Mouse (Mus musculus) heart, postnatal 0 days (tissue): Measurements from ENCODE around the gene Tatdn3. TPM values are rescaled to one million over a fixed set of nuclear protein-coding genes. Genes with fewer than 3 reads are reported as not detected.
"Not testable (repeated sequence)": the region's sequence is repeated elsewhere in the genome, so short reads cannot be mapped to it uniquely, and the experiment has no call there.

Experiments
- ATAC-seq: fragments of 200-750 bp; cut with Nextera tagmentation; 2 replicates; pipeline ENCODE4 v1.8.0; 2017; ENCODE audit warnings: low read depth, moderate number of reproducible peaks, moderate library complexity; ENCODE audit not compliant: insufficient read depth
- DNase-seq: peaks from one replicate; pipeline ENCODE4 v3.0.0-alpha.2; 2016; ENCODE audit warnings: low spot score
- H3K27ac ChIP-seq: fragments of 300-500 bp; sonication (generic); 2 replicates; pipeline ENCODE4 v1.5.1; 2014; ENCODE audit warnings: low read depth, mild to moderate bottlenecking
- H3K27me3 ChIP-seq: fragments of 300-500 bp; sonication (generic); 2 replicates; pipeline ENCODE4 v1.6.1; 2014; ENCODE audit warnings: low read length, mixed read lengths; ENCODE audit not compliant: control insufficient read depth, insufficient read depth
- H3K36me3 ChIP-seq: fragments of 300-500 bp; sonication (generic); replicated peaks from 2 replicates; pipeline ENCODE4 v1.6.1; 2014; ENCODE audit warnings: low read length, mixed read lengths; ENCODE audit not compliant: control insufficient read depth, insufficient read depth
- H3K4me1 ChIP-seq: fragments of 300-500 bp; sonication (generic); 2 replicates; pipeline ENCODE4 v1.6.1; 2014; ENCODE audit warnings: antibody characterized with exemption; ENCODE audit not compliant: control insufficient read depth, insufficient read depth
- H3K4me2 ChIP-seq: fragments of 300-500 bp; sonication (generic); 2 replicates; pipeline ENCODE4 v1.6.1; 2014; ENCODE audit warnings: low read depth, mild to moderate bottlenecking, low read length, moderate library complexity
- H3K4me3 ChIP-seq: fragments of 300-500 bp; sonication (generic); 2 replicates; pipeline ENCODE4 v1.5.1; 2014; ENCODE audit warnings: low read depth, low read length
- H3K9ac ChIP-seq: fragments of 300-500 bp; sonication (generic); replicated peaks from 2 replicates; pipeline ENCODE4 v1.6.1; 2014; ENCODE audit warnings: low read depth, low read length, mixed read lengths
- H3K9me3 ChIP-seq: fragments of 300-500 bp; sonication (generic); replicated peaks from 2 replicates; pipeline ENCODE4 v1.6.1; 2016; ENCODE audit warnings: low read length; ENCODE audit not compliant: control insufficient read depth
- CTCF ChIP-seq: IDR thresholded peaks from 2 replicates; pipeline ENCODE4 v1.5.1; 2016; ENCODE audit warnings: antibody characterized with exemption, control low read depth, low read depth
- EP300 ChIP-seq: IDR thresholded peaks from 2 replicates; pipeline ENCODE4 v1.6.1; 2016; ENCODE audit warnings: antibody characterized with exemption, low read depth
- WGBS: fragments of 180-500 bp; shearing (Covaris S2); extraction: QIAGEN DNeasy Blood & Tissue Kit; methylation state at CpG from one replicate; pipeline ENCODE4 v1.1.7; 2014; 5-methylcytosine and 5-hydroxymethylcytosine counted together
- polyA plus RNA-seq: library from polyadenylated mRNA; unstranded; fragments of >200 nt; fragmentation: Nextera tagmentation; extraction: Ambion mirVana; gene quantifications from 2 replicates; pipeline ENCODE4 v1.2.1, GENCODE M21; 2015
- total RNA-seq: library from RNA; depleted of rRNA; stranded (reverse); fragments of >200 nt; gene quantifications from 2 replicates; pipeline ENCODE4 v1.2.3, GENCODE M21; 2014; ENCODE audit warnings: low replicate concordance

The Tatdn3 gene
- total and polyA plus RNA-seq, 2 experiments from 2014 or later = 8.3 to 21.2 TPM

GRCm38 (mm10) chr1:191041352-191041751, 21.4 kb downstream of the Tatdn3 start:
- TF ChIP-seq CTCF = no peak
- TF ChIP-seq EP300 = no peak
- ATAC-seq (no peak), DNase-seq (no peak)
- no peak overlapping the region for H3K4me2 ChIP-seq
- no peaks in the 10 kb centered on the region for H3K27me3 ChIP-seq
- H3K9me3 ChIP-seq = no peaks in the 10 kb centered on the region
- H3K9ac ChIP-seq = no peak overlapping the region
- H3K27ac ChIP-seq = no peak overlapping the region
- no peak overlapping the region for H3K4me3 ChIP-seq
- H3K4me1 ChIP-seq = no peaks in the 10 kb centered on the region
- H3K36me3 ChIP-seq = no peaks in the 10 kb centered on the region; the same call in 1 of the 2 replicates

GRCm38 (mm10) chr1:191037999-191038398, 24.7 kb downstream of the Tatdn3 start:
- no peak overlapping the region for H3K4me2 ChIP-seq
- ATAC-seq (no peak), DNase-seq (no peak)
- no peaks in the 10 kb centered on the region for H3K4me1 ChIP-seq
- H3K4me3 ChIP-seq = no peak overlapping the region
- H3K27ac ChIP-seq = no peak overlapping the region
- H3K36me3 ChIP-seq = no peaks in the 10 kb centered on the region
- no peaks in the 10 kb centered on the region for H3K9me3 ChIP-seq
- no peak for TF ChIP-seq EP300
- no peak for TF ChIP-seq CTCF
- no peaks in the 10 kb centered on the region for H3K27me3 ChIP-seq
- WGBS = 84% methylated on average over 4 of the region's 4 CpGs
- no peak overlapping the region for H3K9ac ChIP-seq

GRCm38 (mm10) chr1:191036554-191037334, 26.0 kb downstream of the Tatdn3 start, which contains the start of gene Spata45:
TSS of gene Spata45 (plus strand) at chr1:191036639.
- ATAC-seq = no peak
- TF ChIP-seq EP300 (no peak), CTCF (no peak)
- Histone ChIP-seq H3K4me3 (no peak within 1 kb of the TSS), H3K36me3 (no peaks in the 10 kb centered on the region), H3K4me1 (no peaks in the 10 kb centered on the region), H3K9me3 (no peaks in the 10 kb centered on the region), H3K27ac (no peak within 1 kb of the TSS), H3K9ac (no peak within 1 kb of the TSS), H3K27me3 (no peaks in the 10 kb centered on the region), H3K4me2 (no peak within 1 kb of the TSS)
- WGBS = 59% methylated on average over 6 of the region's 6 CpGs
- DNase-seq = no peak

- H3K36me3 ChIP-seq = no peaks in the 10 kb centered on the region
- WGBS = 36% methylated on average over 4 of the region's 4 CpGs
- H3K27me3 ChIP-seq = no peaks in the 10 kb centered on the region
- H3K4me2 ChIP-seq = no peak overlapping the region
- TF ChIP-seq EP300 (no peak), CTCF (no peak)
- no peaks in the 10 kb centered on the region for H3K9me3 ChIP-seq
- H3K4me1 ChIP-seq = no peaks in the 10 kb centered on the region
- no peak for DNase-seq
- ATAC-seq = no peak
- H3K9ac ChIP-seq = no peak overlapping the region
- no peak overlapping the region for H3K27ac ChIP-seq
- H3K4me3 ChIP-seq = no peak overlapping the region
Observed at GRCm38 (mm10) chr1:191035649-191036048, 27.1 kb downstream of the Tatdn3 start.

GRCm38 (mm10) chr1:191030922-191031425, 31.8 kb downstream of the Tatdn3 start:
- not testable (repeated sequence) for H3K9ac ChIP-seq, H3K4me2 ChIP-seq, H3K9me3 ChIP-seq, ATAC-seq, H3K27ac ChIP-seq, H3K27me3 ChIP-seq, H3K36me3 ChIP-seq, H3K4me3 ChIP-seq, H3K4me1 ChIP-seq, DNase-seq
- WGBS = 57% methylated on average over 6 of the region's 6 CpGs

GRCm38 (mm10) chr1:191030182-191030581, 32.5 kb downstream of the Tatdn3 start:
- no peak for TF ChIP-seq CTCF
- no peak for TF ChIP-seq EP300
- no peaks in the 10 kb centered on the region for H3K36me3 ChIP-seq
- WGBS = 61% methylated on average over 10 of the region's 10 CpGs
- H3K27ac ChIP-seq = no peak overlapping the region
- DNase-seq = no peak
- no peak overlapping the region for H3K4me2 ChIP-seq
- no peaks in the 10 kb centered on the region for H3K9me3 ChIP-seq
- no peak overlapping the region for H3K4me3 ChIP-seq
- no peak overlapping the region for H3K9ac ChIP-seq
- peaks cover 9% of the 10 kb centered on the region; the same call in 1 of the 2 replicates for H3K4me1 ChIP-seq
- ATAC-seq = no peak
- H3K27me3 ChIP-seq = no peaks in the 10 kb centered on the region
